Mouse (Mus musculus) thymus, postnatal 10 days (tissue): Measurements from ENCODE around the gene Gm5901.
A peak's percentile ranks its signal among the peaks of the same experiment; 100 is the strongest.
"Not testable (repeated sequence)": the region's sequence is repeated elsewhere in the genome, so short reads cannot be mapped to it uniquely, and the experiment has no call there.

Experiments used
- DNase-seq, 2 experiments: peaks; one replicate each; pipeline ENCODE4 v3.0.0; 2021; ENCODE audit warnings: low spot score in 2 of 2

Gene Gm5901

DNA sequence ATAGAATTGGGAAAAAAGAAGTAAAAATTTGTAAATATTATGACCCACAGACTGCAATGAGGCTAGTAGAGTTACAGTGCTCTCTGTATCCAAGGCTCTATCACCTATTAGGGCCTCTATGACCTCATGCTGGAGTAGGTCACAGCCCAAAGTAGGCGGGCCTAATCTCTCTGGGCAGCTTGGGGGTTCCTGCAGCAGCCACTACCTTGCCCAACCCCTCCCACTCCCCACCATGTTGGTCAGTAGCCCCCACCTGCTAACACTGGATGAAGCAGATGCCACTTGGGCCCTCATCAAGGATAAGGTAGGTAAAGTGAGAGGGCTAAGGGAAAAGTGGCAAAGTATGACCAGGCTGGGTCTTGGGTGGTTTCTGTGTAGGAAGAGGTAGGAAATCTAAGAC, at the start of gene Gm5901:
Gm5901 (plus strand) TSS at position 173 of the 400 bp plus-strand sequence.
- no peak for DNase-seq

DNA sequence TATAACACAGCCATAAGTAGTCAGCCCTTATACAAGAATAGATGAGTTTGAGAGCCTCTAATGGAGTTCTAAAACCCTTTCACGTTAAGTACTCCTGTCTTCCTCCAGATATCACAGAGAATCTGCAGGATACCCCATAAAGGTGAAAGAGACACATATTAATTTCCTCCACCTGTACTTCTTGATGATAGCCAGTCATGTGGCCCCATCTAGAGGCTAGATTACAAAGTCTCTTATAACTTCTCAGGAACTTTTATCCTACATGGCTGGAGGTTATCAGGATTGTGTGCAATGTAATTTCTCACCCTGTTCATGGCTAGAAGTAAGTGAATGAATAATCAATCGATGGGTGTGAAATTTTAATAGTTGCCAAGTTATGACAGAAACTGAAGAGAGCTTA, 49.5 kb upstream of the Gm5901 start:
- DNase-seq: no peak

DNA sequence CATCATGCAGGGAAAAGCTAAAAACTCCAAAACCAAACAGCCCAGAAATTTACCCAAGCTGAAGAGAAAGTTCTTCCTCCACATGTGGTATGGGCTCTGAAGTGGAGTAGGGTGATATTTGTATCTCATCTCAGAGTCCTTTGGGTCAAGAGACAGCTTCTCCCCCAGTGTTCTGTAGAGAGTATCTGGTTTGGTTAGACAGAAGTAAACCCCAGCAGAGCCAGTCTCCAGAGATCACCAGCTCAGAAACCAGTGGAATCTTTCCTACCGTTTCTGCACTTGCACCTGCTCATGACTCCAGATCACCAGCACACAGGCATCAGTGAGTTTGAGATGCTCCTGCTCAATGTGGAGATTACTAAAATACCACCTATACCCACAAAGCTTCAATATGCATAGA, 40.8 kb upstream of the Gm5901 start, which contains the start of gene Olfr690:
Olfr690 (minus strand) TSS at position 101 of the 400 bp plus-strand sequence.
- no peak for DNase-seq

DNA sequence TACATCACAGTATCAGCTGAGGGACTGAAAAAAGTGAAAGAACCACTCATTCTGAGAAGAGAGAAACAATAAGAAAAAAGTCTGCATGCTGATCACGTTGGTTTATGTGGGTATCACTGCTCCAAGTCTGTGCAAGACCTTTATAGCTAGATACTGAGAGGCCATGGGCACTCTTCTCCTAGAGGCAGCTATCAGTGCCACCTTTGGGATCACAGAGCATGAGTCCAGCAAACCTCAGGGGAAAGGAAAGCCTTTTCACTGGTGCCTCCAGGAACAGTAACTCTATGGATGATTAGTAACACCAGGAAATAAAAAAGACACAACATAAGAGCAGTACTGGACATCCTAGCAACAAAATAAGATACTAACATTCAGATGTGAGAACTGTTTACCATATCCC, 32.7 kb upstream of the Gm5901 start, which contains the start of gene Olfr691:
Olfr691 (minus strand) TSS at position 101 of the 400 bp plus-strand sequence.
- no peak for DNase-seq

DNA sequence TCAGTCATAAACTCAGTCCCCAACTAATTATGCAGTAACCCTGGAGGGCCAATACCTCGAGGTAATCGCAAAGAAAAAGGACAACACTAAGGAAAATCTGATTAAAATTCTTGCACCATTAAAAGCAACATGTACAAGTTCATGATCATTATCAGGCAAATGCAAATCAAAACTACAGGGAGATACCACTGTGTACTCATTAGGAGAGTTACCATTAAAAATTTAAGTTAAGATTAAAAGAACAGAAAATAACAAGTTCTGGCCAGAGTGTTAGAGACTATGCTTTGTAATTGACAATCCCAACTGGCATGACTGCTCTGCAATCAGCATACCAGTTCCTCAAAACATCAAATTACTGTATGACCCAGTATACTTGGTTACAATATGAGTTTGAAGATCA, 32.1 kb upstream of the Gm5901 start:
- DNase-seq: no peak

DNA sequence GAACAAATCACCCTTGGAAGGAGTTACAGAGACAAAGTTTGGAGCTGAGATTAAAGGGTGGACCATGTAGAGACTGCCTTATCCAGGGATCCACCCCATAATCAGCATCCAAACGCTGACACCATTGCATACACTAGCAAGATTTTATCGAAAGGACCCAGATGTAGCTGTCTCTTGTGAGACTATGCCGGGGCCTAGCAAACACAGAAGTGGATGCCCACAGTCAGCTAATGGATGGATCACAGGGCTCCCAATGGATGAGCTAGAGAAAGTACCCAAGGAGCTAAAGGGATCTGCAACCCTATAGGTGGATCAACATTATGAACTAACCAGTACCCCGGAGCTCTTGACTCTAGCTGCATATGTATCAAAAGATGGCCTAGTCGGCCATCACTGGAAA, 18.8 kb upstream of the Gm5901 start:
- DNase-seq: not testable (repeated sequence)

DNA sequence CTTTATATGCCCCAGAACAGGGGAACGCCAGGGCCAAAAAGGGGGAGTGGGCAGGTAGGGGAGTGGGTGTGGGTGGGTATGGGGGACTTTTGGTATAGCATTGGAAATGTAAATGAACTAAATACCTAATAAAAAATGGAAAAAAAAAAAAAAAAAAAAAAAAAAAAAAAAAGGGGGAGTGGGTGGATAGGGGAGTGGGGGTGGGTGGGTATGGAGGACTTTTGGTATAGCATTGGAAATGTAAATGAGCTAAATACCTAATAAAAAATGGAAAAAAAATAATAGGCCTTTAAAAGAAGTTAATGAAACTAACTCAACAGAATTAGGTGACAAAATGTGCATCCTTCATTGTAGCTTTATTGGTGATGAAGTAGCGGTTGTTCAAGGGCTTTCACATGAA, 18.4 kb upstream of the Gm5901 start:
- DNase-seq: not testable (repeated sequence)

DNA sequence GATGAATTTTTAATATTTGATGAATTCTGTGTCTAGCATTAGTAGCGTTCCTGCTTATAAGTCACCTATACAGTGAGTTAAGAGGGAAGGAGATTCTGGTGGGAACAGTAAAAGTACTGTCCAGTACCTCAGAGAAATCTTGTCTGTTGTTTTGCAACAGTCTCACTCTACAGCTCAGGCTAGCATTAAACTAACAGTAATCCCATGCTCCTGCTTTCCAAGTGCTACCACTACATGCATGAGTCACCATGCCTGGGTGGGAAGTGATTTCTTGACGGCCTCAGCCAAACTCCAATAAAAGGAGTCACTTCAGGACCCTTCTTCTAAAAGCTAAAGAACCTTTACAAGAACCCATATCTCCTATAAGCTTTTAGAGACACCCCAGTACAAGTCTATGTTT, 13.1 kb upstream of the Gm5901 start:
- no peak for DNase-seq

DNA sequence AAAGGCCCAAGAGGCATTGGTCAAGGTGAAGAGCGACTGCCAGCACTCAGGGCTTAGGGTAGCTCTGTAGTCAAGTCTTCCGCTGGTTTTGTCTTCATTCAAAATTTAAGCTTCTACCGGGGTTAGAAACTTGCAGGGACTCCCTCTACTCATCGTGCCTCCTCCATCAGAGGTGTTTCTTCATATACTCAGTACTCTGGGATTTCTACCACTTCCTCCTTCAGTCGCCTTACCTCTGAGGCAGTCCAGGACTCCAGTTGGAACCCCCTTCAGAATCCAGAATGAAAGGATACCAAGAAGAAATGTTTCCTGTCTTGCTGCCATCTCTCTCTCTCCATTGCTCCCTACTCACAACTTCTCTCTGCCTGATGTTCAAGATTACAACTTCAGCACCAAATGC, 7.6 kb upstream of the Gm5901 start:
- no peak for DNase-seq

DNA sequence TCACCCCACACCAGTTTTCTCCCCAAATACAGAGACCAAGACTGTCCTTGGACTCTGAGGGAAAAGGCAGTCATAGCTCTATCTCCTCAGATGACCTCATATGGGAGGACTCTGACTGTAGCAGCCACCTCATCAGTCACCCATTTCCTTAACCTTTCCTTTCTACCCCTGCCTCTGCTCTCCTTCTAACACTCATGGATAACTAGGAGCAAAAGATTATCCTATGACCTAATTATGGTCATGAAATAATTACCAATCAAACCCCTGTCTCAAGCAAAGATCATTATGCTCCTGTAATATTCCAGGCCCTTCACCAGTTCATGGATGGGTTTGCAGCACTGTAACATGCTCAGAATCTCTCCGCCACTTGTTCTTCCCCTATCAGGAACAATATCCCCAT, 6.9 kb upstream of the Gm5901 start, which contains the start of gene Olfr692:
Olfr692 (plus strand) TSS at position 301 of the 400 bp plus-strand sequence.
- DNase-seq: no peak

DNA sequence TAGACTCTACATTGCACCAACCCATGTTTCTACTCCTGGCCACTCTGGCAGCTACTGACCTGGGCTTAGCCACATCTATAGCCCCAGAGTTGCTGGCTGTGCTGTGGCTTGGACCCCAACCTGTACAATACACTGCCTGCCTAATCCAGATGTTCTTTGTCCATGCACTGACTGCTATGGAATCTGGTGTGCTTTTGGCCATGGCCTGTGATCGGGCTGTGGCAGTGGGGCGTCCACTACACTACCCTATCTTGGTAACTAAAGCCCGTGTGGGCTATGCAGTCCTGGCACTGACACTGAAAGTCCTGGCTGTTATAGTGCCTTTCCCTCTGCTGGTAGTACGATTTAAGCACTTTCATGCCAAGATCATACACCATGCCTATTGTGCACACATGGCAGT, 6.3 kb upstream of the Gm5901 start:
- DNase-seq: no peak

DNA sequence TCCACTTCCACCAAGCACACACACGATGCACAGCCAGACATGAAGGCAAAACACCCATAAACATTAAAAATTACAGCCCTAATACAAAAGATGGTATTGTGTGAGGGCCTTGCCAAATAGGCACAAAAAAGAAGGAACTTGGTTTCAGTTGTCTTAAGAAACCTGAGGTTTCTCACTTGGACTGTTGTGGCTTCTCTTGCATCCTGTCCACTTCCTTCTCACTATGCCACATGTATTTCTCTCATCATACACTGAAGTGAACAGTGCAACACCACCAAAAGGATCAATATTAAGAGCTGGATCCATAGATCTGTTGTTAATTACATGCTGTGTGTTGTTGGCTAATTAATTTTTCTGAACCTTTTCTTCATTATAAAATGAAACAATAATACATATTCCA, 1.9 kb upstream of the Gm5901 start:
- DNase-seq: no peak

DNA sequence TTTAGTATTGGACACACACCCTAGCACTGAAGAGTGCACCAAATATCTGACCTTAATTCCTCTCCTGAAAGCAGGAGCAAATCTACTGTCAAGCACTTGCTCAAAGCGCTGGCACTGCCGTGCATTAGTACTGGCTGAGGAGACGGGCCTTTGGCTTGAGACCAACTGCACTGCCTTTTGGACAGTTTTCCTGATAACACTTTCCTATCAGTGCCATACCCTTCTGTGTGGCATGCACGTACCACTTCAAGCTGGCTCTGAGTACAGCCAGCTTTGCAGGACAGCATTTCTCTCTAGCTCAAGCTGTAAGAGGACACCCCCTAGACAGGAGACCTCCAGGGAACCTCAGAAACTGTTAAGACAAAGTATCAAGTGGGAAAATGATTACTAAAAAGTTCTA, 1.3 kb upstream of the Gm5901 start:
- DNase-seq: no peak

DNA sequence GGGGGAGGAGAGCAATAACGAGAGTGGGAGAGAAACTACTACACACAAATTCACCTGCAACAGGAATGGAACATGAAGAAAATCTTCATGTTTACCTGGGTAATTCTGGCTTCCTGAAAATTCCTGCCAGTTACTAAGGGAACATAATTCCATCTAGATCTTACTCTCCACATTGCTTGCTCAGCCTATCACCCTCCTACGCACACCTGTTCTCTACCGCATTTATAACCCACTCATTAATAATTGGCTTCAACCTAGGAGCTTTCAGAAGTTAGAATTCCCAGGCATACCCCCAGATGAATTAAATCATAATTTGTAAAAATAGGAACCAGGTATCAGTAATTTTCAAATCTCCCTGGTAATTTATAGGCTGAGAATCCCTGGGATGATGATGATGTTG, 862 bp upstream of the Gm5901 start:
- no peak for DNase-seq

DNA sequence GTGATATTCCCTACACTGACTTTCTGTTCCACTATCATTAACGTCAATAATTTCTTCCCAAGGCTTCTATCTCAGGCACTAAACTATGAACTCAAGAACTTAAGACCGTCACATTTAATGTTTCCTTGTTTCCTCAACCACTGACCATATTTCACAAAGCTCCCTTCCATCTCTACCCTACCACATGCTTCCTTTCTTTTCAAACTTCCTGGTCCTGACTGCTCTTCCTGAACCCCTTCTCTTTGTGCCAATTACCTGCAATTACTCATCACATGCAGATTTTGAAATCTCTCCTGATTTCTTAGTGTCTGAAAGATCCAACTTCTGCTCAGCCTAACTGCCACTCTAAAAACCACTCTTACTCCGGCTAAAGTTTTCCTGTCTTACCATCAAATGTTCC, 5.5 kb downstream of the Gm5901 start:
- no peak for DNase-seq

DNA sequence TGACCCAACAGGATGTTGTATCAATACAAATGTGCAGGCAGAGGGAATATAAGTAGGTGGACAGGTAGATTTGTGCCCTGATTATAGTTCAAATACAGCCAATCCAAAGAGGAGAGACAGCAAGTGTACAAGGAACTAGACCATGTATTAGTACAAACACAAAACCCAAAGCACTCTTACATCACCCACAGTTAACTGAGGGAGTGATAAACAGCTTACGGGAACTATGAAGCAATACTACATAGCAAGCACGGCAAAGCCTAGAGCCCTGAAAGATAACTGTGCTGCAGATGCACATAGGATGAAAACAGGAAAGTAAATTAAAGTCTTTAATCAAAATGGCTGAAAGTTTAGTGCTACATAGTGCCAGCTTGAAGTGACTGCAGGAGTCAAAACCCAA, 12.9 kb downstream of the Gm5901 start:
- no peak for DNase-seq

DNA sequence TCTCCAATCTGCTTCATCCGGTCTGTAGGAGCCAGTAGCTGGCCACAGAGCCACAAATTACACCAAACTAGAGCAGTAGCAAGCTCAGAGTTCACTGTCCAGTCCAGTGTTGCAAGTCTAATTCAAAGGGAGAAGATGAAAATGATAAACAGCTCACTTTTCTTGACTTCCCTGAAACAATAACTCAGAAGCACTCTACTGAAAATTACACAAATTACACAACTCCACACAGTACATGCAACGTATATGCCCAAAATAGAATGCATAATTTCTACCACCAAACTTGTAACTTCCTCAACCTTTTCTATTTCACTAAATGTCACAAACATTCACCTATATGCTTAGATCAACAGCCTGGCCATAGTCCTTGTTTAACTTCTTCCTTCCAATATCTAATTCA, 15.4 kb downstream of the Gm5901 start:
- no peak for DNase-seq

DNA sequence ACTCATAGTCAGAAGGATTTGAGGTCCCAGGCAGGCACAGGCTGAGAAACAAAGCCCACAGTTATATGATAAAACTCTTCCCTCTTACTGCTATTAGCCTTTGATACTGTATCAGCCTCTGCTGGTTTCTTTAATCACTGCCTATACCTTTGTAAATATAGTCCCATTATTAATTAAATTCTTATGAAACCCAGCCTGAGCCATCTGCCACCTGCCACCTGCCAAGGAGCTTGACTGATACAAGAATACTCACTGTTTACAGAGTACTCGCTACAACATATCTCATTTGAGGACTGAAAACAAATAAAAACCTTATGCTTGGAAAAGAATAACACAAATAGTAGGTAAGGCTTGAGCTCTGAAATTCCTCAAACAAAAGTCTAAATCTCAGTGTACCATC, 19.8 kb downstream of the Gm5901 start:
- DNase-seq: no peak

DNA sequence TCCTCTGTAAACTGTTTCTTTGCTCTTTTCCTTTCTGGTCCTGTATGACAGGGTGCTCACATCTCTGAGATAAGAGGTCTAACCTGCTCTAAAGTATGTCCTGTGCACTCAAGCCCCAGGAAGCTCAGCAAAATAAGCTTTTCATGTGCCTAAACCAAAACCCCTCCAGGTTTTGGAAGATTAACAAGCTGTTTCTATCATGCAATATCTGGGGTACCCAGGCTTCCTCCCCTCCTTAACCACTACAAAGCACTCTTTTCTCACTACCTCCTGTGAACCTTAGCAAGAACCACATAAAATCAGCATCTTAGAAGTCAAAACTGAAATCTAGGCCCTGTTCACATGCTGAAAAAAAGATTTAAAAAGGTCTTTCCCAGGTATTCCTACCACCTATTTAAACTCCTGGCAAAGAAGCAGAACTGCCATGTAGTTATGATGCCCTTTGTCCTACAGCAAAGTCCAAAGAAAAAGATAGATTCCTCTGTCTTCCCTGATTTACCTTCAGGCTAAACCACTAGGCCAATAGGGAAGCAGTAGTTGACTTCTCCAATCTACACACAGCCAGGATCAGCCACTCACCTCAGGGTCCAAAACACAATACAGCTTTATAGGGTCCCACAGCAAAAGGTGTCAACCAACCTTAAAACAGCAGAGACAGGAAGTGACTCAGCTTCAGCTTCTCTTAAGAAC, 20.4 kb downstream of the Gm5901 start:
- DNase-seq: no peak

DNA sequence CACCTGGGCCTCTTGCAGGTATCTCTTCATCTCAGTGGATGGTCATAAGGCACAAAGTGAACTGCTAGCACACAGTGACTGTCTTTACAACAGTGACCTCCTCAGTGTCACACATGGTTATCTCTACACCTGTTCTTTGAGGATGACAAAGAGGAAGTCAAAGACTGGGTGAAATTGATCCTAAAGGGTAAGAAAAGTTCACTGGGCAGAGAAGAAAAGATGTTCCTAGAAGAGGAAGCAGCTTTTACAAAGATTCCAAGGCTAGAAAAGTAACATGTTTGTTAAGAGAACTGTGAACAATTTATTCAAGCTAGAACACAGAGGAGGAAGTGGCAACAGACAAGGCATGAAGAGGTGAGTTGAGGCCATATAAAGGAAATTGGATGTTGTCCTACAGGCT, 21.3 kb downstream of the Gm5901 start:
- no peak for DNase-seq

DNA sequence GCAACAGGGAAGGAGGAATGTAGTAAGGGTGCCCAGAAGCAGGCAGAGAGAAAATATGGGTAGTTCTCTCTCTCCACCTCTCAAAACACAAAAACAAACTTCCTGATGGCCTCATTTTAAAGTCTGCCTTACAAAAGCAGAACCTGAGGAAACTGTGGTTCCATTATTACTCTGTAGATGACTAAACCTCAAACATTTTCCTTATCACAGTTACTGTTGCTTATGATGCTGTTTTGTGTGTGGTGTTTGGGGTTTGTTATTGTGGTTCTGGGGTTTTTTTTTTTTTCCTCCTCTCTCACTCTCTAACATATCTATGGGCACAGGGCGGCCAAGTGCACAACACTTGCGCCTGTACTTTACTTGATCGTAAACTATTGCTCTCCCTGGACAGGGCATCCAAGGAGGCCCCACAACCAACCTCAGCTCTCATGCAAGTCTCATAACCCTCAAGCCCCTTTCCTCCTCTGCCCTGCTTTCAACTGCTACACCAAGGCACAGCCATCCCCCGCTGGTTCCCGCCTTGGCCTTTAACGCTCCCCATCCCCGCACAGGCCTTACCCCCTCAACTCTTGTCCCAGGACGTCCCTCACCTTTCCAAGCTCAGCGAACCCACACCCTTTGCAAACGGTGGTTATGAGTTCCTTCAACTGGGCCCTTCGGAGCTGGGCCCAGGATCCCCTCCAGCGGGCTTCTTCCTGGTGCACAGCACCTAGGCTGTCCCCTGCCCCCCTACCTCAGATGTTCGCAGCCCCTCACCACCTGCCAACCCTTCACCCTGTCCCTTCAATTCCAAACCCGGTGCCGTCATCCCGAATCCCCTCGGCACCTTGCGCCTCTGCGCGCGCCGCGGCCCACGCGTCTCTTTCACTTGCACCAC, 24.5 kb downstream of the Gm5901 start:
- no peak for DNase-seq

DNA sequence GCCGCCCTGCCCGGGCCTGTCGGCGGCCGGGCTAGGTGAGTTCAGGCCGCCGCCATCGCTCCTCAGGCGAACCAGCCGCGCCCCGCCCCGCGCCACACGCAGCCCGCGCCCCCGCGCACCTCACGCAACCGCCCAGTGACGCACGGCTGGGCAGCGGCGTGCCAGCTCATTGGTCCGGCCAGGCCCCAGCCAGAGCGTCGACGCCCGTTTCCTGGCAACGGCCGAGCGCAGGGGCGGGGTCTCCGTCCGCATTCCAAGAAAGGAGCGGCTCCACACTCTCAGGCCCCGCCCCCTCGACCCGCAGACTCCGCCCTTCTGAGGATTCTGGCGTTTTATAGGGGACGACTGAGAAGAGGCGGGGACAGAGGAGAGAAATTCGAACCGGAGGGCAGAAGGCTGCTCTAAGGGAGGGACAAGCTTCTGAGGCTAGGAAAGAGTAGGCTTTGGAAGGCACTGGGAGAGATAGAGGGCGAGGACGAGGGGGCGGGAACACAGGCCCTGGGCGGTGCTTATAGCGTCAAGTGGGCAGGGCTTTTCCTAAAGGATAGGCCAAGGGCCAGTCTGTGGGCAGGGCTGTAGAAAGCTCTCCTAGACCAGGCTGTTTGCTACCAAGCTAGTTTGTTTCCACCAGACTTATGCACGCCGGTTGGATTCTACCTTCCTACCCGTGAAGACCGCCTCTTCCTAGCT, 25.2 kb downstream of the Gm5901 start, which contains the start of gene Fam160a2:
Fam160a2 (minus strand) TSS at position 120 of the 690 bp plus-strand sequence.
- DNase-seq: peak; percentile 96 to 97
